Mouse (Mus musculus) C2C12 (cell line): ENCODE measurements at regions not wholly inside any gene's neighbourhood (a gene's known extent, or its start where the extent isn't known, plus 50 kb on each side); places are given as distances from the start of the nearest gene placed in this dataset.
"Not testable (repeated sequence)": the region's sequence is repeated elsewhere in the genome, so short reads cannot be mapped to it uniquely, and the experiment has no call there.

Experiments
- H3K27me3 ChIP-seq: one replicate; pipeline ENCODE4 v1.6.1; 2011; ENCODE audit not compliant: control insufficient read depth, insufficient read depth, insufficient read length
- H3K36me3 ChIP-seq: one replicate; pipeline ENCODE4 v1.6.1; 2011; ENCODE audit not compliant: control insufficient read depth, insufficient read depth
- H3K4me3 ChIP-seq: one replicate; pipeline ENCODE4 v1.5.1; 2011; ENCODE audit warnings: mild to moderate bottlenecking, control low read depth; ENCODE audit not compliant: poor library complexity, insufficient read depth, severe bottlenecking
- H3K79me2 ChIP-seq: one replicate; pipeline ENCODE4 v1.6.1; 2011; ENCODE audit not compliant: control insufficient read depth, insufficient read depth
- H3K79me3 ChIP-seq: one replicate; pipeline ENCODE4 v1.6.1; 2011; ENCODE audit warnings: low read depth, control low read depth
- H3ac ChIP-seq: one replicate; pipeline ENCODE3; 2011; ENCODE audit warnings: low read depth; ENCODE audit not compliant: control insufficient read depth, insufficient read length
- CEBPB ChIP-seq: IDR thresholded peaks from one replicate; pipeline ENCODE4 v1.6.1; 2011; ENCODE audit warnings: low read depth, mild to moderate bottlenecking, control low read depth, moderate library complexity
- CTCF ChIP-seq: IDR thresholded peaks from one replicate; pipeline ENCODE4 v1.5.1; 2011; ENCODE audit not compliant: control insufficient read depth, insufficient read depth, insufficient read length
- FOSL1 ChIP-seq: IDR thresholded peaks from one replicate; pipeline ENCODE4 v1.8.0; 2011; ENCODE audit warnings: mild to moderate bottlenecking, low read length; ENCODE audit not compliant: poor library complexity, insufficient read depth, severe bottlenecking
- MAX ChIP-seq: IDR thresholded peaks from one replicate; pipeline ENCODE4 v1.6.1; 2011; ENCODE audit warnings: mild to moderate bottlenecking, control low read depth
- MYOD1 ChIP-seq: IDR thresholded peaks from one replicate; pipeline ENCODE4 v1.6.1; 2011; ENCODE audit warnings: low read depth; ENCODE audit not compliant: control insufficient read depth, insufficient read length
- MYOG ChIP-seq: IDR thresholded peaks from one replicate; pipeline ENCODE4 v1.6.1; 2011; ENCODE audit not compliant: control insufficient read depth, insufficient read length; ENCODE audit errors: extremely low read depth
- USF1 ChIP-seq: IDR thresholded peaks from one replicate; pipeline ENCODE4 v1.6.1; 2011; ENCODE audit warnings: low read depth, mild to moderate bottlenecking, control low read depth, moderate library complexity

DNA sequence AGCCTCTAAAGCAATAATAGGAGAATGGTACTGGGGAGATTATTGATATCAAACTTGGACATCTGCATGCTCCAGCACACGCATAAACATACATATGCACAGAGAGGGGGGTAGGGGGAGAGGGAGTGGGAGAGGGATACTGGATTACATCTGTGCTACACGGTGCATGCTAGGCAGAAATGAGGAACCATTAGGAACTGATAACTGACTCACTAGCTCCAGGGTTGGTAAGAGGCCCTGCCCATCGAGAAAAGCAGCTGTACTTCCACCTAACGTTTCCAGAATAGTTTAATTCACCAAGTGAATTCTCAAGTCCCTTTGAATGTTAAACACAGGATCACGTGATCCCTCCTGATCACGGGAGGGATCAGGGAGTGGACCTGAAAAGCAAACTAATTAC is 825.1 kb downstream of the Diaph3 start:
- no peaks in the 10 kb centered on the region for H3K36me3 ChIP-seq
- no peaks in the 10 kb centered on the region for H3K79me3 ChIP-seq
- no peaks in the 10 kb centered on the region for H3K79me2 ChIP-seq
- no peak for TF ChIP-seq MYOD1
- TF ChIP-seq FOSL1 = no peak
- TF ChIP-seq MAX = no peak
- no peak for TF ChIP-seq CEBPB
- no peak for TF ChIP-seq MYOG
- TF ChIP-seq USF1 = no peak
- no peaks in the 10 kb centered on the region for H3K27me3 ChIP-seq
- H3ac ChIP-seq = no peak overlapping the region
- no peak overlapping the region for H3K4me3 ChIP-seq

DNA sequence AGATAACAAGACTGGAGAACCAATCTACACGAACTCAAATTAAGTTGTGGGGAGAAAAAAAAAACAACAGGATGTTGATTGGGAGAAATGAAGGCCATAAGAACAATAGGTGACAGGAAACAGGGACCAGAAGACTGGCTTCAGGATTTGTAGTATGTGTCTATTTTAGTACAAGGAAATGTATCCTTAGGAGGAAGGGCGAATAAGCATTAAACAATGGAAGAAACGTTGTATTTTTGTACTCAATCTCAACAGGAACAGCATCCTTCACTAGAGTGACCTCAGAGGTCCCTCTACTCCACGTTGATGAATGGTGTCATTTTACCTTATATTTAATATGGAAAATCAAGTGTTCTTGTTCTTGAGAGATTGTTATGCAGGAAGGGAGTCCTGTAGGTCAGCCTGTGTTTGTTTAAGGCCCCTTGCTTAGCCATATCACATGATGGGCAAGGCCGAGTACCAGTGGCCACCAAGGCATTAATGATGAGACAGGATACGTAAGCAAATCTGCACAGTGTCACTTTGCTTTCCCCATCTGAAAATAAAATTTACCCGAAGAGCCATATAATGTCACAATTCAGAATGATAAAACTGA is 832.0 kb downstream of the Diaph3 start:
- H3K27me3 ChIP-seq = no peaks in the 10 kb centered on the region
- TF ChIP-seq MAX (no peak), MYOG (no peak), USF1 (no peak), CTCF (no peak), FOSL1 (no peak), CEBPB (no peak)
- no peaks in the 10 kb centered on the region for H3K79me3 ChIP-seq
- no peaks in the 10 kb centered on the region for H3K36me3 ChIP-seq
- H3ac ChIP-seq = no peak overlapping the region
- H3K4me3 ChIP-seq = no peak overlapping the region
- H3K79me2 ChIP-seq = no peaks in the 10 kb centered on the region

DNA sequence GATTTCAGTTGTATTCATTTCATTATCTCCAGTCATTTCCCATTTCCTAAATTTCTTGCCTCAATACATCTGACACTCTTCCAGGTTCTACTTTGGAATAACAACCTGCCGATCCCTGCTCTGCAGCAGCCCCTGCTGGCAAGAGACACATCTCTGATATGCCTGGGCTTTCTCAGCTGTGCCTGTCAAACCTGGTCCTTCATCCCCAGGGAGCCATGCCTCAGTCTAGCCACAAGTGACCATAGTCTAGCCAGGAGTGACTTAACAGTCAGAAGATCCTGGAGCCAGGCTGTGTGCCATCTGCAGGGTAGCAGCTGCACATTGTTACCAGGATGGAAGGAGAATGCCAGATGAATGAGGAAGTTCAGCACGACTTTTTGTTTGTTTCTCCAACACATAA is 833.2 kb downstream of the Diaph3 start:
- TF ChIP-seq FOSL1 (no peak), CTCF (peak; percentile 3), MYOG (no peak), MAX (no peak), CEBPB (no peak), USF1 (no peak), MYOD1 (peak; percentile 76)
- Histone ChIP-seq H3K36me3 (no peaks in the 10 kb centered on the region), H3K27me3 (no peaks in the 10 kb centered on the region), H3ac (no peak overlapping the region), H3K79me2 (no peaks in the 10 kb centered on the region), H3K4me3 (no peak overlapping the region), H3K79me3 (no peaks in the 10 kb centered on the region)

DNA sequence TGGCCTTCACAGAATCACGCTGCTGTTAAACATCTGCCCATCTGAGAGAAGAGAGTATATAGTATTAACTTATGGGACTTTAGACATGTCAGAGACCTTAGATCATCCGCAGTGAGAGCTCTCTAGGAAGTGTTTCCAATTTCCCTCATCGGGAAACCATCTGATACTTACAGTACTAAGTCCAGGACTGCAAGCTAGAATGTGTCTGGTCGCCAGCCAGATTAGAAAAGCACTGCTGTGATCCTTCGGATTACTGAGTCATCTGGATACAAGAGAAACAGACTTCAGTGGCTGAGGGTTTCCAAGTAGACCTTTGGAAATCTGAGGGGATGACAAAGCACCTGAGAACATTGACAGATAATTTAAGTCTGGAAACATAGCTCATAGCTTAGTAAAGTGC is 839.4 kb downstream of the Diaph3 start:
- no peak overlapping the region for H3K4me3 ChIP-seq
- no peaks in the 10 kb centered on the region for H3K27me3 ChIP-seq
- H3K36me3 ChIP-seq = no peaks in the 10 kb centered on the region
- no peaks in the 10 kb centered on the region for H3K79me3 ChIP-seq
- H3K79me2 ChIP-seq = no peaks in the 10 kb centered on the region
- TF ChIP-seq CEBPB = no peak
- no peak for TF ChIP-seq FOSL1
- no peak for TF ChIP-seq USF1
- no peak for TF ChIP-seq MYOD1
- no peak for TF ChIP-seq CTCF
- no peak for TF ChIP-seq MYOG
- TF ChIP-seq MAX = no peak
- H3ac ChIP-seq = no peak overlapping the region

DNA sequence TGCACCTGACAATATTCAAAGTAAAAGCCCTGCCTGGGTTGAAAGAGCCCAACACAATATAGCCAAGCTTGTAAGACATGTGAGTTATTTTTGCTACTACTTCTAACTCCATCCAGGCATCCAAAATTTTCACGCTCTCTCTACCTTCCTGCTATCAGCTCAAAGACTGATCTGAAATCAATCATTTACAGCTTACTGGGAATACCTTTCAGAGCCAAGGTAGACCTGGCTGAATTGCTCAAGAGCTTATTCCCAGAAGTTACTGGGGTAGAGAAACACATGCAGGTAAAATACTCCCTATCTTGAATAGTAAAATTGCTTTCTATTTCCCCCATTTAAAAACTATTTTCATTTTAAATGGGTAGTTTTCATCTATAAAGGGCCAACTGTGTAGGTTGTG is 840.2 kb downstream of the Diaph3 start:
- no peak for TF ChIP-seq CEBPB
- no peak for TF ChIP-seq FOSL1
- no peak for TF ChIP-seq USF1
- no peak for TF ChIP-seq MYOD1
- no peak for TF ChIP-seq MAX
- no peak for TF ChIP-seq MYOG
- TF ChIP-seq CTCF = no peak
- no peaks in the 10 kb centered on the region for H3K36me3 ChIP-seq

DNA sequence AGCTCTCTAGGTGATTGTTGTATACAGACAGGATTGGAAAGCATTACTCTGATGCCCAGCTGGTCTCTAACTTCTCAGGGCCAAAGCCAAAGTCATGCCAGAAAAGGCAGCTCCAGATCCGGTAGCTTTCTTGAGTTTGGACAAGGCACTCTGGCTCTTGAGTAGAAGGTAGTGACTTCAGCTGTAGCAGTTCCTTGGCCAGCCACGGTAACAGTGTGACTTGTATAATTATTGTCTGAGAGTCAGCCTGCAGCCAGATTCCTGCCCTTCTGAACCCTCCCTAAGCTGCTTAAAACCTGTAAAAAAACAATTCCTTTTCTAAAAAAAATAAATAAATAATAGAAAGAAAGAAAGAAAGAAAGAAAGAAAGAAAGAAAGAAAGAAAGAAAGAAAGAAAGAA is 843.0 kb downstream of the Diaph3 start:
- Histone ChIP-seq H3K36me3 (no peaks in the 10 kb centered on the region), H3K27me3 (no peaks in the 10 kb centered on the region), H3K4me3 (no peak overlapping the region), H3ac (no peak overlapping the region), H3K79me2 (no peaks in the 10 kb centered on the region), H3K79me3 (no peaks in the 10 kb centered on the region)
- no peak for TF ChIP-seq CTCF

More for the DNA sequence above, 840.2 kb downstream of the Diaph3 start:
- Histone ChIP-seq H3K79me2 (no peaks in the 10 kb centered on the region), H3ac (no peak overlapping the region), H3K27me3 (no peaks in the 10 kb centered on the region), H3K79me3 (no peaks in the 10 kb centered on the region), H3K4me3 (no peak overlapping the region)

DNA sequence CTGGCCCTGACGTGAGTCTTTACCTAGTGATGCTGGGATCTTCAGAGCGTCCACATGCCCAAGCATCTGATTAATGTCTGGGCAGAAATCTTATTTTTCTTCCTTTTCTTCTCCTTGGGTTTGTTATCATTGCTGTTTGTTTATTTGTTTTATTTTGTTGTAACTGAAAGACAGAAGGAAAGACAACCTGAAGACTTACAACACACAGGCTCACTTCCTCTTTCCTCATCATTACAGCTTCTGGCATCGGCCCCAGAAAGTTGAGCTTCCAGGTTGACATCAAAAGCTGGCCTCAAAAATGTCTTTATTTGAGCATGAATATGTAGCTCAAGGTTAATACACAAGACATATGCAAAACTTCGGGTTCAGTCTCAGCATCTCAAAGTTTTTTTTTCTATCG is 846.4 kb downstream of the Diaph3 start:
- not testable (repeated sequence) for H3K4me3 ChIP-seq, H3K36me3 ChIP-seq, H3ac ChIP-seq, H3K27me3 ChIP-seq, H3K79me3 ChIP-seq, H3K79me2 ChIP-seq
